Mouse (Mus musculus) C2C12 (cell line): Measurements from ENCODE around the gene Myh11.

Experiments used
- CEBPB ChIP-seq: IDR thresholded peaks from one replicate; pipeline ENCODE4 v1.6.1; 2011; ENCODE audit warnings: low read depth, mild to moderate bottlenecking, control low read depth, moderate library complexity
- CTCF ChIP-seq: IDR thresholded peaks from one replicate; pipeline ENCODE4 v1.5.1; 2011; ENCODE audit not compliant: control insufficient read depth, insufficient read depth, insufficient read length
- MAX ChIP-seq: IDR thresholded peaks from one replicate; pipeline ENCODE4 v1.6.1; 2011; ENCODE audit warnings: mild to moderate bottlenecking, control low read depth
- MYOG ChIP-seq: IDR thresholded peaks from one replicate; pipeline ENCODE4 v1.6.1; 2011; ENCODE audit not compliant: control insufficient read depth, insufficient read length; ENCODE audit errors: extremely low read depth
- USF1 ChIP-seq: IDR thresholded peaks from one replicate; pipeline ENCODE4 v1.6.1; 2011; ENCODE audit warnings: low read depth, mild to moderate bottlenecking, control low read depth, moderate library complexity

DNA sequence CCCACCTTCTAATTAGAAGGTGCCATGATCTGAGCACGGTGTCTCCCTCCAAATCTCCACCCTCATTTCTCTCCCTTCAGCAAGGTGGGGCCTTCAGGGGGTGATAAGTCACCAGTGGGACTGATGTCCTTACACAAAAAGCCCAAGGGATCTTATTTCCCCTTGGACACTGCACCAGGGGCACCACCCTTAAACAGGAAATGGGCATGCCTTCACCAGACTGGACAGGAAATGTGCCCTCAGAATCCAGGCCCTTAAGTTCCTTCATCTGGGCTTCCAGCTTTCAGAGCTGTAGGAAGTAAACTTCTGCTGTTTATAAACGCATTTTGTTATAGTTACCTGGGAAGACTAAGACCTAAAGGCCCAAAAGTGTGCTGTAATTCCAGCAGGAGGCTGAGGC, 26.7 kb downstream of the Myh11 start:
- TF ChIP-seq CTCF (no peak), MAX (no peak), USF1 (no peak), MYOG (no peak), CEBPB (no peak)
